In the genomic region with DNA sequence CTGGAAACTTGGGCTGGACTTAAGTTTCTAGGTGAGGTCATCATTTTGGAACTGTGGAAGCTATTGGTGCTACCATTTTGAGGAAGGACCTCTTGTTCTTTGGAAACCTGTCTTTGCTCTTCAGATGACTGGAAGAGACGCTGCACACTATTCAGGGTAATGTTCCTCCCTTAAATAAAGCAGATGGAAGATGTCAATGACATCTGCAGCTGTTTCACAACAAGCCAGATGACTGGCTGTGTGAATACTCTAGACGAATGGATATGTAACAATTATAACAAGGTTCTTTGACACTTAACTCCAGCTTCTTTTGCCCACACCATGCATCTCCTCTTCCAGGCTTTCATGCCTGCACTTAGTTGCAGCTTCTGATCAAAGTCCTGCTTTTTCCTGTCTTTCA, we compare ENCODE assay signal across 23 mouse cellular contexts.
DNase-seq lines count a peak whose midpoint lies in the region; ATAC-seq and TF ChIP-seq lines count a peak whose summit lies in the region.
"Had no signal": no experiment of that assay in that cellular context is flagged by ENCODE, and none has a peak within 500 bp of the region (broad histone marks: within the 10 kb centered on the region; RNA-seq: fewer than 3 reads in every experiment).

No protein-coding gene starts in this region.

- H3K4me2 ChIP-seq in embryonic facial prominence, embryonic 14.5 days (ENCODE audit: low read depth, low read length) = no peak overlapping the region
- no peak overlapping the region for H3K4me2 ChIP-seq in heart, postnatal 0 days (ENCODE audit: low read depth, low read length)
- H3K4me2 ChIP-seq in lung, embryonic 14.5 days = no peak overlapping the region
- no peak overlapping the region for H3K4me2 ChIP-seq in stomach, embryonic 16.5 days (ENCODE audit: low read depth, low read length)
- H3K4me2 ChIP-seq: limb, embryonic 12.5 days; liver, embryonic 15.5 days; midbrain, embryonic 12.5 days; neural tube, embryonic 12.5 days had no signal

- no peak overlapping the region for H3K9ac ChIP-seq in embryonic facial prominence, embryonic 14.5 days (ENCODE audit: low read depth, low read length)
- no peak overlapping the region for H3K9ac ChIP-seq in heart, postnatal 0 days (replicated peaks; ENCODE audit: low read depth, low read length)
- no peak overlapping the region for H3K9ac ChIP-seq in lung, embryonic 14.5 days
- no peak overlapping the region for H3K9ac ChIP-seq in stomach, embryonic 16.5 days (ENCODE audit: low read length)
- H3K9ac ChIP-seq: limb, embryonic 12.5 days; liver, embryonic 15.5 days; midbrain, embryonic 12.5 days; neural tube, embryonic 12.5 days had no signal

- no peak for ATAC-seq in embryonic facial prominence, embryonic 14.5 days (ENCODE audit: low read depth)
- ATAC-seq in heart, postnatal 0 days (ENCODE audit: insufficient read depth, low read depth) = no peak
- peak; percentile 65; the same call in 1 of the 2 replicates for ATAC-seq in lung, embryonic 14.5 days (ENCODE audit: insufficient read depth)
- 0 out of 2 replicates have a peak, but pooled peaks have one; percentile 60 for ATAC-seq in stomach, embryonic 16.5 days (ENCODE audit: insufficient read depth, low FRiP score)
- ATAC-seq: hindbrain, postnatal 0 days had no signal

- DNase-seq in embryonic facial prominence, embryonic 14.5 days (ENCODE audit: low spot score) = peak; percentile 41
- no peak for DNase-seq in embryonic facial prominence, embryonic 10.5 days (ENCODE audit: low spot score)
- no peak for DNase-seq in heart, postnatal 0 days (ENCODE audit: low spot score)
- no peak for DNase-seq in heart, postnatal 36 days
- DNase-seq in lung, embryonic 14.5 days = peak; percentile 72
- DNase-seq in lung, postnatal 4 days = no peak
- no peak for DNase-seq in T-cell, adult 2 months (ENCODE audit: low spot score)
- DNase-seq: adrenal gland, adult 8-10 months; cerebellum, adult 11 months; cerebellum, postnatal 14 days; gastrocnemius, adult 2 months; kidney, adult 2 months; kidney, postnatal 36 days; layer of hippocampus, adult 9-11 months; right cerebral cortex, adult 18-20 months; thymus, postnatal 36 days had no signal

- 67% methylated on average over 2 of the region's 2 CpGs for WGBS in embryonic facial prominence, embryonic 14.5 days
- 80% methylated on average over 2 of the region's 2 CpGs for WGBS in embryonic facial prominence, embryonic 10.5 days
- 53% methylated on average over 2 of the region's 2 CpGs for WGBS in heart, postnatal 0 days
- WGBS in lung, embryonic 14.5 days = 33% methylated on average over 2 of the region's 2 CpGs
- 55% methylated on average over 2 of the region's 2 CpGs for WGBS in stomach, embryonic 16.5 days

- no peak for TF ChIP-seq EP300 in heart, postnatal 0 days (IDR thresholded peaks at IDR 0.05; ENCODE audit: low read depth)

- intact Hi-C loops in heart, postnatal 36 days (cut with DNase I) = no loop called here

- H3K27me3 ChIP-seq in embryonic facial prominence, embryonic 14.5 days (replicated peaks; ENCODE audit: control insufficient read depth, insufficient read depth, low read length) = no peaks in the 10 kb centered on the region
- no peaks in the 10 kb centered on the region for H3K27me3 ChIP-seq in embryonic facial prominence, embryonic 10.5 days (replicated peaks; ENCODE audit: low read depth, poor library complexity, severe bottlenecking)
- H3K27me3 ChIP-seq in heart, postnatal 0 days (ENCODE audit: control insufficient read depth, insufficient read depth, low read length) = no peaks in the 10 kb centered on the region
- H3K27me3 ChIP-seq in lung, embryonic 14.5 days (ENCODE audit: insufficient read depth, low read length) = no peaks in the 10 kb centered on the region
- no peaks in the 10 kb centered on the region for H3K27me3 ChIP-seq in stomach, embryonic 16.5 days (ENCODE audit: control insufficient read depth, insufficient read depth, low read length)
- H3K27me3 ChIP-seq: limb, embryonic 12.5 days; liver, embryonic 15.5 days; midbrain, embryonic 12.5 days; neural tube, embryonic 12.5 days had no signal

- H3K4me1 ChIP-seq in embryonic facial prominence, embryonic 14.5 days (ENCODE audit: control insufficient read depth, insufficient read depth, low read length) = no peaks in the 10 kb centered on the region
- H3K4me1 ChIP-seq in embryonic facial prominence, embryonic 10.5 days = peaks cover 10% of the 10 kb centered on the region
- peaks cover 22% of the 10 kb centered on the region for H3K4me1 ChIP-seq in heart, postnatal 0 days (ENCODE audit: control insufficient read depth, insufficient read depth)
- no peaks in the 10 kb centered on the region for H3K4me1 ChIP-seq in lung, embryonic 14.5 days (ENCODE audit: insufficient read depth)
- H3K4me1 ChIP-seq in stomach, embryonic 16.5 days (ENCODE audit: control insufficient read depth, insufficient read depth, low read length) = peaks cover 10% of the 10 kb centered on the region
- H3K4me1 ChIP-seq: limb, embryonic 12.5 days; liver, embryonic 15.5 days had no signal

- TF ChIP-seq CTCF in heart, postnatal 0 days (IDR thresholded peaks at IDR 0.05; ENCODE audit: low read depth) = no peak
- TF ChIP-seq CTCF in lung, embryonic 14.5 days (IDR thresholded peaks at IDR 0.05; ENCODE audit: low read depth) = no peak

- no peaks in the 10 kb centered on the region for H3K36me3 ChIP-seq in embryonic facial prominence, embryonic 14.5 days (ENCODE audit: control insufficient read depth, insufficient read depth, low read length)
- H3K36me3 ChIP-seq in embryonic facial prominence, embryonic 10.5 days (replicated peaks) = no peaks in the 10 kb centered on the region
- H3K36me3 ChIP-seq in heart, postnatal 0 days (replicated peaks; ENCODE audit: control insufficient read depth, insufficient read depth, low read length) = no peaks in the 10 kb centered on the region
- no peaks in the 10 kb centered on the region for H3K36me3 ChIP-seq in lung, embryonic 14.5 days (ENCODE audit: insufficient read depth)
- no peaks in the 10 kb centered on the region for H3K36me3 ChIP-seq in stomach, embryonic 16.5 days (ENCODE audit: control insufficient read depth, insufficient read depth, low read length)
- H3K36me3 ChIP-seq: hindbrain, embryonic 10.5 days; limb, embryonic 12.5 days; liver, embryonic 15.5 days; midbrain, embryonic 12.5 days; neural tube, embryonic 12.5 days had no signal

- no peak overlapping the region for H3K4me3 ChIP-seq in embryonic facial prominence, embryonic 14.5 days (ENCODE audit: low read depth, low read length)
- H3K4me3 ChIP-seq in embryonic facial prominence, embryonic 10.5 days = no peak overlapping the region
- H3K4me3 ChIP-seq in heart, postnatal 0 days (ENCODE audit: low read depth, low read length) = no peak overlapping the region
- H3K4me3 ChIP-seq in lung, embryonic 14.5 days (ENCODE audit: low read depth, low read length) = no peak overlapping the region
- no peak overlapping the region for H3K4me3 ChIP-seq in stomach, embryonic 16.5 days (replicated peaks; ENCODE audit: low read length)
- H3K4me3 ChIP-seq: gastrocnemius, adult 2 months; hindbrain, embryonic 10.5 days; limb, embryonic 12.5 days; liver, embryonic 15.5 days; midbrain, embryonic 12.5 days; neural tube, embryonic 12.5 days had no signal

- H3K27ac ChIP-seq in embryonic facial prominence, embryonic 14.5 days (replicated peaks; ENCODE audit: low read depth, low read length) = no peak overlapping the region
- H3K27ac ChIP-seq in embryonic facial prominence, embryonic 10.5 days (replicated peaks) = no peak overlapping the region
- H3K27ac ChIP-seq in heart, postnatal 0 days (ENCODE audit: low read depth) = peak overlapping the region; percentile 4; the same call in 1 of the 2 replicates
- no peak overlapping the region for H3K27ac ChIP-seq in lung, embryonic 14.5 days (ENCODE audit: low read depth)
- H3K27ac ChIP-seq in stomach, embryonic 16.5 days (ENCODE audit: low read length) = 0 out of 2 replicates have a peak overlapping the region, but pooled peaks have one; percentile 41
- H3K27ac ChIP-seq: gastrocnemius, adult 2 months; hindbrain, embryonic 10.5 days; hindbrain, postnatal 0 days; limb, embryonic 12.5 days; liver, embryonic 15.5 days; midbrain, embryonic 12.5 days; neural tube, embryonic 12.5 days had no signal

- H3K9me3 ChIP-seq in embryonic facial prominence, embryonic 14.5 days (ENCODE audit: control insufficient read depth, low read length) = no peaks in the 10 kb centered on the region
- H3K9me3 ChIP-seq in embryonic facial prominence, embryonic 10.5 days = no peaks in the 10 kb centered on the region
- H3K9me3 ChIP-seq in heart, postnatal 0 days (replicated peaks; ENCODE audit: control insufficient read depth, low read length) = no peaks in the 10 kb centered on the region
- no peaks in the 10 kb centered on the region for H3K9me3 ChIP-seq in lung, embryonic 14.5 days (ENCODE audit: low read depth, low read length)
- no peaks in the 10 kb centered on the region for H3K9me3 ChIP-seq in stomach, embryonic 16.5 days (replicated peaks; ENCODE audit: control insufficient read depth, low read length)
- H3K9me3 ChIP-seq: hindbrain, embryonic 10.5 days; limb, embryonic 12.5 days; liver, embryonic 15.5 days; midbrain, embryonic 12.5 days; neural tube, embryonic 12.5 days had no signal

Comparison
In these comparisons a context has a peak if more than half of its experiments do, and no peak if none do; other contexts are left out.
1. DNase-seq: peak in embryonic facial prominence, embryonic 14.5 days (single experiment) and lung, embryonic 14.5 days (single experiment); none in embryonic facial prominence, embryonic 10.5 days (single experiment), heart, postnatal 0 days (single experiment), heart, postnatal 36 days (0 of 2), lung, postnatal 4 days (0 of 2) and T-cell, adult 2 months (single experiment).
2. ATAC-seq: peak in lung, embryonic 14.5 days (single experiment) and stomach, embryonic 16.5 days (single experiment); none in embryonic facial prominence, embryonic 14.5 days (single experiment) and heart, postnatal 0 days (single experiment).
3. H3K27ac ChIP-seq: peak in heart, postnatal 0 days (single experiment) and stomach, embryonic 16.5 days (single experiment); none in embryonic facial prominence, embryonic 14.5 days (single experiment), embryonic facial prominence, embryonic 10.5 days (single experiment) and lung, embryonic 14.5 days (single experiment).